Mouse (Mus musculus) thymus, postnatal 36 days (tissue): Measurements from ENCODE around the gene Adipor1.
"Not testable (repeated sequence)": the region's sequence is repeated elsewhere in the genome, so short reads cannot be mapped to it uniquely, and the experiment has no call there.

ENCODE experiments used
- DNase-seq, 2 experiments: peaks; one replicate each; pipeline ENCODE4 v3.0.0; 2022; ENCODE audit warnings: mixed read lengths in 2 of 2

The Adipor1 gene

GRCm38 (mm10) chr1:134419751-134420458 is 4.7 kb downstream of the Adipor1 start:
- no peak for DNase-seq

- DNase-seq: no peak
Measured at GRCm38 (mm10) chr1:134423911-134424310, 8.7 kb downstream of the Adipor1 start.

GRCm38 (mm10) chr1:134426289-134426688 is 11.1 kb downstream of the Adipor1 start:
- DNase-seq: no peak

GRCm38 (mm10) chr1:134433002-134433401 is 17.8 kb downstream of the Adipor1 start:
- DNase-seq: no peak

GRCm38 (mm10) chr1:134433473-134433872 is 18.3 kb downstream of the Adipor1 start:
- no peak for DNase-seq

GRCm38 (mm10) chr1:134435414-134435813 is 20.2 kb downstream of the Adipor1 start:
- peak; percentile 15 to 19 for DNase-seq

GRCm38 (mm10) chr1:134440437-134440836 is 25.3 kb downstream of the Adipor1 start:
- no peak for DNase-seq

GRCm38 (mm10) chr1:134441737-134442136 is 26.6 kb downstream of the Adipor1 start:
- DNase-seq: not testable (repeated sequence)

GRCm38 (mm10) chr1:134442394-134442793 is 27.2 kb downstream of the Adipor1 start:
- DNase-seq: no peak

GRCm38 (mm10) chr1:134443288-134443687 is 28.1 kb downstream of the Adipor1 start:
- not testable (repeated sequence) for DNase-seq

GRCm38 (mm10) chr1:134445418-134445817 is 30.2 kb downstream of the Adipor1 start:
- no peak for DNase-seq

- not testable (repeated sequence) for DNase-seq
Measured at GRCm38 (mm10) chr1:134448537-134448936, 33.4 kb downstream of the Adipor1 start.

- no peak for DNase-seq
Measured at GRCm38 (mm10) chr1:134450201-134450600, 35.0 kb downstream of the Adipor1 start.

GRCm38 (mm10) chr1:134450986-134451385 is 35.8 kb downstream of the Adipor1 start:
- peak; percentile 46 to 53 for DNase-seq

GRCm38 (mm10) chr1:134454904-134455824 is 40.0 kb downstream of the Adipor1 start, which contains the start of gene Klhl12:
TSS of gene Klhl12 (plus strand) at chr1:134455531.
- DNase-seq: peak; percentile 96 to 97

GRCm38 (mm10) chr1:134456060-134456459 is 40.9 kb downstream of the Adipor1 start:
- DNase-seq: no peak

GRCm38 (mm10) chr1:134458139-134458727 is 43.1 kb downstream of the Adipor1 start:
- no peak for DNase-seq

GRCm38 (mm10) chr1:134460294-134461284 is 45.4 kb downstream of the Adipor1 start:
- DNase-seq: no peak
